Mouse (Mus musculus) embryonic facial prominence, embryonic 13.5 days (tissue): Measurements from ENCODE around the gene Cbfa2t3. TPM values are rescaled to one million over a fixed set of nuclear protein-coding genes. Genes with fewer than 3 reads are reported as not detected.
A peak's percentile ranks its signal among the peaks of the same experiment; 100 is the strongest.
"Not testable (repeated sequence)": the region's sequence is repeated elsewhere in the genome, so short reads cannot be mapped to it uniquely, and the experiment has no call there.

Experiments
- ATAC-seq: fragments of 200-750 bp; cut with Nextera tagmentation; 2 replicates; pipeline ENCODE4 v1.8.0; 2017; ENCODE audit warnings: low read depth; ENCODE audit not compliant: insufficient number of reproducible peaks, insufficient read depth, low FRiP score, low TSS enrichment
- H3K27ac ChIP-seq: fragments of 300-500 bp; sonication (generic); 2 replicates; pipeline ENCODE4 v1.5.1; 2015; ENCODE audit warnings: moderate library complexity, mild to moderate bottlenecking, inconsistent platforms
- H3K27me3 ChIP-seq: fragments of 300-500 bp; sonication (generic); 2 replicates; pipeline ENCODE4 v1.6.1; 2015; ENCODE audit warnings: mild to moderate bottlenecking, inconsistent platforms
- H3K36me3 ChIP-seq: fragments of 300-500 bp; sonication (generic); 2 replicates; pipeline ENCODE4 v1.6.1; 2015; ENCODE audit warnings: mild to moderate bottlenecking, inconsistent platforms
- H3K4me1 ChIP-seq: fragments of 300-500 bp; sonication (generic); 2 replicates; pipeline ENCODE4 v1.6.1; 2015; ENCODE audit warnings: inconsistent platforms
- H3K4me2 ChIP-seq: fragments of 300-500 bp; sonication (generic); 2 replicates; pipeline ENCODE4 v1.6.1; 2015; ENCODE audit warnings: moderate library complexity, mild to moderate bottlenecking, inconsistent platforms
- H3K4me3 ChIP-seq: fragments of 300-500 bp; sonication (generic); 2 replicates; pipeline ENCODE4 v1.5.1; 2015; ENCODE audit warnings: mild to moderate bottlenecking, inconsistent platforms
- H3K9ac ChIP-seq: fragments of 300-500 bp; sonication (generic); 2 replicates; pipeline ENCODE4 v1.6.1; 2015; ENCODE audit warnings: mild to moderate bottlenecking, inconsistent platforms
- H3K9me3 ChIP-seq: fragments of 300-500 bp; sonication (generic); 2 replicates; pipeline ENCODE4 v1.6.1; 2016; ENCODE audit warnings: inconsistent platforms
- WGBS: fragments of 180-500 bp; shearing (Covaris S2); methylation state at CpG from one replicate; pipeline ENCODE4 v1.1.7; 2015; ENCODE audit warnings: mixed read lengths; 5-methylcytosine and 5-hydroxymethylcytosine counted together
- polyA plus RNA-seq: library from polyadenylated mRNA; unstranded; fragments of >200 nt; fragmentation: Nextera tagmentation; extraction: Ambion mirVana; gene quantifications from 2 replicates; pipeline ENCODE4 v1.2.1, GENCODE M21; 2015

Cbfa2t3 gene
- polyA plus RNA-seq, 1 experiment from 2014 or later, result 4.6 TPM

- H3K36me3 ChIP-seq, result no peaks in the 10 kb centered on the region
- no peak overlapping the region for H3K9ac ChIP-seq
- H3K4me3 ChIP-seq, result no peak overlapping the region
- ATAC-seq, result no peak
- no peak overlapping the region for H3K4me2 ChIP-seq
- H3K4me1 ChIP-seq, result peaks cover 33% of the 10 kb centered on the region
- no peak overlapping the region for H3K27ac ChIP-seq
- no peaks in the 10 kb centered on the region for H3K9me3 ChIP-seq
- no peaks in the 10 kb centered on the region; the same call in 1 of the 2 replicates for H3K27me3 ChIP-seq
- WGBS, result 73% methylated on average over 6 of the region's 6 CpGs
Observed at GRCm38 (mm10) chr8:122644175-122644954, 54.5 kb downstream of the Cbfa2t3 start.

DNA sequence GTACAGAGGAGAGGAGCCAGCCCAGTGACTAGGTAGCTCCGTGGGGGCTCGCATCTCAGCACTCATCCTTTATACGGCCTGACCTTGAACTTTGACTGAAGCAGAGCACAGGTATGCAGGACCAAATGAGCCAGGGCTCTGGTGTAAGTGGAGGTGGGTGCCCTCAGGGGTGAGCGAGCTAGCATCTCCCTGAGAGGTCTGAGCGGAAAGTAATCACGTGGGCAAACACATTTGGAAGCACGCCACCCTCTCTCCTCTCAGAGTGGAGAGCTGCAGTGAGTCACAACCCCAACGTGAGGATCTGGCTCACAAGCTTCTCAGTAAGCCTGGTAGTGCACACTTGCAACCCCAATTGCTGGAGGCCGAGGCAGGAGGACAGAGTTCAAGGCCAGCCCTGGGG, 56.8 kb downstream of the Cbfa2t3 start:
- H3K4me2 ChIP-seq, result no peak overlapping the region
- WGBS, result 63% methylated on average over 9 of the region's 9 CpGs
- no peak for ATAC-seq
- H3K36me3 ChIP-seq, result 0 out of 2 replicates have a peak, but pooled peaks cover 4% of the 10 kb centered on the region
- H3K27me3 ChIP-seq, result peaks cover 4% of the 10 kb centered on the region; the same call in 1 of the 2 replicates
- H3K9ac ChIP-seq, result 0 out of 2 replicates have a peak overlapping the region, but pooled peaks have one; percentile 32
- no peak overlapping the region for H3K27ac ChIP-seq
- no peaks in the 10 kb centered on the region for H3K9me3 ChIP-seq
- H3K4me1 ChIP-seq, result peaks cover 32% of the 10 kb centered on the region
- H3K4me3 ChIP-seq, result no peak overlapping the region

- 67% methylated on average over 15 of the region's 15 CpGs for WGBS
- ATAC-seq, result no peak
- no peak overlapping the region for H3K27ac ChIP-seq
Observed at GRCm38 (mm10) chr8:122641406-122641805, 57.5 kb downstream of the Cbfa2t3 start.

GRCm38 (mm10) chr8:122640825-122641224, 58.1 kb downstream of the Cbfa2t3 start:
- 76% methylated on average over 4 of the region's 4 CpGs for WGBS
- Histone ChIP-seq H3K4me2 (no peak overlapping the region), H3K27me3 (peaks cover 4% of the 10 kb centered on the region; the same call in 1 of the 2 replicates), H3K4me1 (peaks cover 35% of the 10 kb centered on the region), H3K4me3 (no peak overlapping the region), H3K27ac (no peak overlapping the region), H3K9me3 (no peaks in the 10 kb centered on the region), H3K9ac (no peak overlapping the region), H3K36me3 (0 out of 2 replicates have a peak, but pooled peaks cover 4% of the 10 kb centered on the region)
- no peak for ATAC-seq

More at GRCm38 (mm10) chr8:122641406-122641805, 57.5 kb downstream of the Cbfa2t3 start:
- Histone ChIP-seq H3K36me3 (0 out of 2 replicates have a peak, but pooled peaks cover 4% of the 10 kb centered on the region), H3K4me1 (peaks cover 33% of the 10 kb centered on the region), H3K27me3 (peaks cover 4% of the 10 kb centered on the region; the same call in 1 of the 2 replicates), H3K4me2 (no peak overlapping the region), H3K4me3 (no peak overlapping the region), H3K9ac (0 out of 2 replicates have a peak overlapping the region, but pooled peaks have one; percentile 32), H3K9me3 (no peaks in the 10 kb centered on the region)

DNA sequence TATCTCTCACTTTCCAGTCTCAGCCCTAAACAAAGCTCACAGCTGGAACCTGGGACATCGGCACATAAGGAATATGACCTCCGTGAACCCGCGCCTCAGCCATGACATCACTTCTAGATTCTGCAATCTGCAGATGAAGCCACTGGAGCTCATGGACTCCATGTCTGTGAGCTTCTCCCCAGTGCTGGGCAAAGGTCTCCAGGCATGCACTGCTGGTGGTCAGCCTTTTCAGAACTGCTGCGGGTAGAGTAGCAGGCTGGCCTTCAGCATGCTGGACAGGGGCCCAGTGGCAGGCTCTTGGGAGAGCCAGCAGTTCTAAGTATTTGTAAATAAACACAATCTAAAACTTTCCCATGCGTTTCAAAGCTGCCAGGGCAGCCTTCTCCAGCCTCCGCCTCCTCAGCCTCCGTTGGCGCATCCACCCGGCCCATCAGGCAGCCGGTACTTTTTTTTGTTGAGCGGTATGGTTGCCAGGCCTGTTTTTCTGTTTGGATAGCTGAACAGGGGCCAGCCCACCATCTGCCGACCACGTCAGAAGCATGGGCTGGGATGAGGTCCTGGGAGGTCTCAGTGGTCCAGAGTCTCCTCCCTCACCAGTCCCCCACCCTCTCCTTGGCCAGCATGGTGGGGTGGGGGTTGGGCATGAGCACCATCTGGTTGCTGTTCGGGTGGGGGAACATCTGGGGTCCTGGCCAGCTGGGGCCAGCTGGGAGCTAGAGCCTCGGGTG, 59.2 kb downstream of the Cbfa2t3 start:
- H3K9me3 ChIP-seq, result no peaks in the 10 kb centered on the region
- H3K27me3 ChIP-seq, result peaks cover 4% of the 10 kb centered on the region; the same call in 1 of the 2 replicates
- whole genome bisulfite sequencing, result 23% methylated on average over 16 of the region's 16 CpGs
- no peak overlapping the region for H3K9ac ChIP-seq
- H3K27ac ChIP-seq, result peak overlapping the region; percentile 7; the same call in 1 of the 2 replicates
- H3K4me3 ChIP-seq, result no peak overlapping the region
- ATAC-seq, result no peak
- peaks cover 7% of the 10 kb centered on the region; the same call in 1 of the 2 replicates for H3K36me3 ChIP-seq
- peaks cover 35% of the 10 kb centered on the region for H3K4me1 ChIP-seq
- no peak overlapping the region for H3K4me2 ChIP-seq

- Histone ChIP-seq H3K9me3 (no peaks in the 10 kb centered on the region), H3K36me3 (peaks cover 9% of the 10 kb centered on the region), H3K4me1 (peaks cover 35% of the 10 kb centered on the region), H3K4me3 (no peak overlapping the region), H3K4me2 (no peak overlapping the region), H3K9ac (no peak overlapping the region), H3K27me3 (peaks cover 4% of the 10 kb centered on the region; the same call in 1 of the 2 replicates), H3K27ac (no peak overlapping the region)
- ATAC-seq, result no peak
- 73% methylated on average over 16 of the region's 16 CpGs for WGBS
Observed at GRCm38 (mm10) chr8:122638601-122639000, 60.3 kb downstream of the Cbfa2t3 start.

DNA sequence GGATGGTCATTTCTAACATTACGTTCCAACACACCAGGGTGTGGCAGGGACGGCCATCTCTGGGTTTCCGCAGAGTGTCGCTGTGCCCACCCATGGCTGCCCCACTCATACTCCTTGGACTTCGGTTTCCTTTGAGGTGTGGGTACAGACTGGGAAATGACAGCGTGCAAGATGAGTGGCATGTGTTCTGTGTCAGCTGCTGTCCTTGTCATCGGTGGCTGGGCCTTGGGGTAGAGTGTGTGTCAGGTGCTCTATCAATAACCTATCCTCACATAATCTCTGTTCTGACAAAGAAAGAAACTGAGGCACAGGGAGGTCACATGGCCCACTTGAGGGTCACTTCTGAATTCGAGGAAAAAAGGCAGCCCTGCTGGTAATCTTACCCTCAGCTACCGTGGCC, 61.7 kb downstream of the Cbfa2t3 start:
- Histone ChIP-seq H3K9ac (no peak overlapping the region), H3K27ac (no peak overlapping the region), H3K36me3 (peaks cover 18% of the 10 kb centered on the region), H3K4me3 (no peak overlapping the region), H3K9me3 (no peaks in the 10 kb centered on the region), H3K4me1 (peaks cover 34% of the 10 kb centered on the region), H3K4me2 (no peak overlapping the region), H3K27me3 (peaks cover 4% of the 10 kb centered on the region; the same call in 1 of the 2 replicates)
- WGBS, result 85% methylated on average over 9 of the region's 9 CpGs
- ATAC-seq, result no peak

GRCm38 (mm10) chr8:122636803-122637175, 62.1 kb downstream of the Cbfa2t3 start:
- 64% methylated on average over 9 of the region's 9 CpGs for WGBS
- Histone ChIP-seq H3K4me1 (peaks cover 30% of the 10 kb centered on the region), H3K27ac (no peak overlapping the region), H3K9me3 (no peaks in the 10 kb centered on the region), H3K4me3 (no peak overlapping the region), H3K27me3 (peaks cover 4% of the 10 kb centered on the region; the same call in 1 of the 2 replicates), H3K36me3 (peaks cover 18% of the 10 kb centered on the region), H3K9ac (no peak overlapping the region), H3K4me2 (no peak overlapping the region)
- ATAC-seq, result no peak

DNA sequence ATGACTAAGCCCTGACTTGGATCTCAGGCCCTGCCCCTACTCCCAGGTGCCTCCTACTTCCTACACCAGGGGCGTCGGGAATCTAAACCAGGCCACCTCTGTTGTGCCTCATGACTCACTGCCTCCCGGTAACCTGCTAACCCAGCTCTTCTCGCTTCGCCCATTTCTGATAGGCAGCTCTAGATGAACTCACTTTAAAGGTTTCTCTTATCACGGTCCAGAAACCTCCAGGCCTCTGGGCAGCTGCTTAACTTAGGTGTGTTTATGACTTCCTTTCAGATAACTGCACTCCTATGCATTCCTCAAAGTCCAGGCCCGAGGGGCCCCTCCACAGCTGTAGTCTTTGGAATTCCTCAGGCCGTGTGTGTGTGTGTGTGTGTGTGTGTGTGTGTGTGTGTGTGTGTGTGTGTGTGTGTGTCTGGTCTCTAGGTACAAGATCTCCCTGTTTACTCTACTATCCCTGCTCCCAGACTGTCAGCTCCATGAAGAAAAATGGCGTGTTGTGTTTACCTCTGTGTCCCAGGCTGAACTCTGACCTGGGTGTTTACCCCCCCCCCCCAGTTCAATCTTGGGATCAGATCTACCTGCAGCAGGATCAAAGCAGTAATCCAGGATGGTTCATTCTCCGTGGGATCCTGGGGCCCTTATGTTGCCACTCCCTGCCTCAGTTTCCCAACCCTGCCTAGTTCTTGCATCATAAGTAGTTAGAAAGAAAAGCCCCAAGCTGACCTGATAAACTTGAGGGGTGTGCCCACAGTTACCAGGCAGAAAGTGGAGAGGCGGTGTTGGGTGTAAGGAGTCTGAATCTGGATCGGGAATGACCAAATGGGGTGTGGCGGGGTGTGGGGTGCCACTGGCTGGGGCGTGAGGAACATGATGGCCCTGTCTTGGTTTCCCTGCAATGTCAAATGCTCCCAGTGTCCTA, 62.8 kb downstream of the Cbfa2t3 start:
- no peak for ATAC-seq
- Histone ChIP-seq H3K36me3 (peaks cover 18% of the 10 kb centered on the region), H3K9me3 (no peaks in the 10 kb centered on the region), H3K4me3 (no peak overlapping the region), H3K4me1 (peaks cover 23% of the 10 kb centered on the region), H3K4me2 (no peak overlapping the region), H3K27ac (no peak overlapping the region), H3K9ac (no peak overlapping the region), H3K27me3 (peaks cover 4% of the 10 kb centered on the region; the same call in 1 of the 2 replicates)
- WGBS, result 67% methylated on average over 14 of the region's 14 CpGs

DNA sequence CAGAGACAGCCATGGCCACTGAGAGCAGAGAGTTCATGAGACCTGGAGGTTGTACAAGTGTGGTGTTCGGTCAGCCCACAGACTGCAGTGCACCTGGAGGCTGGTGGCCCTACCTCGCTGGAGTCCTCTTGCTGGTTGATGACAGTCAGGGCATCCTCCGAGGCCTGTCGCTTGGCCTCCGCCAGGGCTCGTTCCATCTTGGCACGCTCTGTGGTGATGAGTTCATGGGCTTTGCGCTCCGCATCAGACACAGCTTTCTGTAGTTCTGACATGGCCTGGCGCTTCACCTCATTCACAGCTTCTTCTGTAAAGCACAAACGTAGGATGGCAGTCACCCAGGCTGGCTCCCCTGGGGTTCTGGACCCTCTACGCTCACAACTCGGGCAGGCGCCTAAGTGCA, 65.7 kb downstream of the Cbfa2t3 start:
- no peak overlapping the region for H3K4me3 ChIP-seq
- peaks cover 24% of the 10 kb centered on the region for H3K36me3 ChIP-seq
- H3K27me3 ChIP-seq, result peaks cover 12% of the 10 kb centered on the region
- no peak overlapping the region for H3K27ac ChIP-seq
- no peak for ATAC-seq
- H3K9ac ChIP-seq, result no peak overlapping the region
- no peak overlapping the region for H3K4me2 ChIP-seq
- no peaks in the 10 kb centered on the region for H3K9me3 ChIP-seq
- peaks cover 11% of the 10 kb centered on the region; the same call in 1 of the 2 replicates for H3K4me1 ChIP-seq
- WGBS, result 94% methylated on average over 14 of the region's 14 CpGs

DNA sequence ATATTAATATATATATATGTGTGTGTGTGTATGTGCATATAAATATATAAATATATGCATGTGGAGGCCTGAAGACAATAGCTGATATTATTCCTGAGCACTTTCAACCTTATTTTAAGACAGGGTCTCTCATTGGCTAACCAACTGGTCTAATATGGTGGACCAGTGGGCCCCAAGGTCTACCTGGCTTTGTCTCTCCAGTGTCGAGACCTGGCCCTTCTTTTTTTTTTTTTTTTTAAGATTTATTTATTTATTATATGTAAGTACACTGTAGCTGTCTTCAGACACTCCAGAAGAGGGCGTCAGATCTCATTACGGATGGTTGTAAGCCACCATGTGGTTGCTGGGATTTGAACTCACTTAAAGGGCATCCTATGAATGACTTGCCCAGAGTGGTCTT, 66.8 kb downstream of the Cbfa2t3 start:
- not testable (repeated sequence) for H3K27ac ChIP-seq, ATAC-seq, H3K9me3 ChIP-seq, H3K4me3 ChIP-seq, H3K9ac ChIP-seq, H3K4me2 ChIP-seq
- WGBS, result 85% methylated on average over 3 of the region's 3 CpGs
- H3K27me3 ChIP-seq, result peaks cover 12% of the 10 kb centered on the region
- peaks cover 21% of the 10 kb centered on the region for H3K36me3 ChIP-seq
- peaks cover 11% of the 10 kb centered on the region; the same call in 1 of the 2 replicates for H3K4me1 ChIP-seq
